Mouse (Mus musculus): ENCODE results near the gene Cidec. TPM values are rescaled to one million over a fixed set of nuclear protein-coding genes. Genes with fewer than 3 reads are reported as not detected.

Cidec gene
- polyA plus RNA-seq, 1 experiment from 2014 or later, result not detected

DNA sequence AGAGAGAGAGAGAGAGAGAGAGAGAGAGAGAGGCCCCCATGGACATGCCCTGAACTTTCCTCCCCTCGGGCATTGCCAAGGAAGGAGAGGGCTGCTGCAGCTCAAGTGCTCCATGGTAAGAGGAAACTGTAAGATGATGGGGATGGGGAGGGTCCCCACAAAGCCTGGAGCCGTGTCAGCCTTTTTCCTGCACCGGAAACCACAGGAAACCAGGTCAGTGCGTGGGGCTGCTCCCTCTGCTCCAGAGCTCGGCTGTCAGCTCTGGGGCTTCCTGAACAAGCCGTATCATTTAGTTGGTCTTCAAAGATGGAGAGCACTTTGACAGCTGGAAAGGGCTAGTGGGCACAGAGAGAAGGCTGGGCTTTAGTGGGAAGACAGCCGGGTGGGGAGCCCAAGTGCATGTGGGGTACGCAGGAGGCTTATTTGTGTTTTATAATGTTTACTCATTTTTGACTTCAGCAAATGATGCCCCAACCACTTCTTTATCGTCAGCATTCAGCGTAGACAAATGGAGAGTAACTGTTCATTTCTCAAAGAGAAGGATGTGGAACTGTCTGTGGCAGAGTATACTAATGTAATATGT, 22.5 kb upstream of the Cidec start, which contains the start of gene Il17re:
Il17re (plus strand) TSS at position 533 of the 583 bp plus-strand sequence.
- H3K36me3 ChIP-seq (ENCODE audit: control insufficient read depth, insufficient read depth, low read length), result no peaks in the 10 kb centered on the region
- WGBS, result 79% methylated on average over 10 of the region's 10 CpGs
- no peak within 1 kb of the TSS for H3K27ac ChIP-seq (ENCODE audit: low read depth, low read length)
- no peak within 1 kb of the TSS for H3K4me3 ChIP-seq (ENCODE audit: low read depth, low read length)
- H3K27me3 ChIP-seq (replicated peaks; ENCODE audit: control insufficient read depth, insufficient read depth, low read length), result no peaks in the 10 kb centered on the region
- no peak within 1 kb of the TSS for H3K4me2 ChIP-seq (ENCODE audit: low read length)
- ATAC-seq, result no peak
- no peaks in the 10 kb centered on the region for H3K4me1 ChIP-seq (ENCODE audit: control insufficient read depth, insufficient read depth, low read length)
- no peak within 1 kb of the TSS for H3K9ac ChIP-seq (ENCODE audit: low read length)
- no peaks in the 10 kb centered on the region for H3K9me3 ChIP-seq (replicated peaks; ENCODE audit: control insufficient read depth, low read length)
- no peak for DNase-seq (ENCODE audit: low spot score)

DNA sequence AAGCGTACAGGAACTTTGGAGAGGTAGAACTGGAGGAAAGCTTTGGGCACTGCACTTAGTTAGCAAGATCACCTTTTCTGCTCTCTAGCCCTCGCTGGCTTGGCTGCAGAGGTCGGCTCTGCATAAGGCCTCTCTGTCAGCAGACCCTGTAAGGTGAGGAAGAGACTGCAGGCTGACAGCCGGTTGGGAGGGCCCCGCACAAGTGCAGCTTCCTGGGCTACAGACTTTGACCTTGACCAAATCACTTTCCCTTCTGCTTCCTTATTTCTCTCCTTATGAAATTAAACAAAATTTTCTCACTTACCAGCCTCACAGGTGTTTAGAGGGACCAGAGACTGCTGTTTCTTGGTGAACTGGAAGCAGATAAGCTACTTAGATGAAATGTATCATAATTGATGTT, 19.4 kb upstream of the Cidec start:
- Histone ChIP-seq H3K9me3 (replicated peaks; ENCODE audit: control insufficient read depth, low read length) (no peaks in the 10 kb centered on the region), H3K4me2 (ENCODE audit: low read length) (no peak overlapping the region), H3K9ac (ENCODE audit: low read length) (no peak overlapping the region), H3K27me3 (replicated peaks; ENCODE audit: control insufficient read depth, insufficient read depth, low read length) (no peaks in the 10 kb centered on the region), H3K4me1 (ENCODE audit: control insufficient read depth, insufficient read depth, low read length) (0 out of 2 replicates have a peak, but pooled peaks cover 2% of the 10 kb centered on the region), H3K4me3 (ENCODE audit: low read depth, low read length) (no peak overlapping the region), H3K36me3 (ENCODE audit: control insufficient read depth, insufficient read depth, low read length) (no peaks in the 10 kb centered on the region), H3K27ac (ENCODE audit: low read depth, low read length) (no peak overlapping the region)
- no peak for ATAC-seq
- no peak for DNase-seq (ENCODE audit: low spot score)
- WGBS, result 75% methylated on average over 5 of the region's 5 CpGs

DNA sequence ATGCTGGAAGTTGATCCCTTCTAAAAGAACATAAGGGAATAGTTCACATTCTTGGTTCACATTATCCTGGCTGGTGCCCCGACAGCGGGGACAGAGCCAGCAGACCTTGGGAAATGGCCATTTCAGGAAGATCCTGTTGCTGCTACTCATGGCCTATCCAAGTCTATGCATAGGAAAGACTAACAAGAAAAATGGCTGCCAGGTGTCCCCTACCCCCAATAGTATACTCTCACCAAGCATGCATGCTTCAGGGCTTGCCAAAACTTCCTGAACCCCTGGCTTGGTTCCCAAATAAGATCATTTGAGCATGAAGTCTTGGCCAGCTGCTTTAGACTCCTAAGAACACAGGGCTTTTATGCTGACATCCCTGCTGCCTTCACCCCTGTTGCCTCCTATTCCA, 16.3 kb upstream of the Cidec start:
- no peak overlapping the region for H3K9ac ChIP-seq (ENCODE audit: low read length)
- WGBS, result 75% methylated on average over 2 of the region's 2 CpGs
- no peaks in the 10 kb centered on the region for H3K9me3 ChIP-seq (replicated peaks; ENCODE audit: control insufficient read depth, low read length)
- H3K4me2 ChIP-seq (ENCODE audit: low read length), result no peak overlapping the region
- ATAC-seq (no peak), DNase-seq (ENCODE audit: low spot score) (peak; percentile 63)
- H3K4me1 ChIP-seq (ENCODE audit: control insufficient read depth, insufficient read depth, low read length), result 0 out of 2 replicates have a peak, but pooled peaks cover 2% of the 10 kb centered on the region
- no peaks in the 10 kb centered on the region for H3K27me3 ChIP-seq (replicated peaks; ENCODE audit: control insufficient read depth, insufficient read depth, low read length)
- no peak overlapping the region for H3K27ac ChIP-seq (ENCODE audit: low read depth, low read length)
- H3K36me3 ChIP-seq (ENCODE audit: control insufficient read depth, insufficient read depth, low read length), result peaks cover 23% of the 10 kb centered on the region
- H3K4me3 ChIP-seq (ENCODE audit: low read depth, low read length), result no peak overlapping the region

DNA sequence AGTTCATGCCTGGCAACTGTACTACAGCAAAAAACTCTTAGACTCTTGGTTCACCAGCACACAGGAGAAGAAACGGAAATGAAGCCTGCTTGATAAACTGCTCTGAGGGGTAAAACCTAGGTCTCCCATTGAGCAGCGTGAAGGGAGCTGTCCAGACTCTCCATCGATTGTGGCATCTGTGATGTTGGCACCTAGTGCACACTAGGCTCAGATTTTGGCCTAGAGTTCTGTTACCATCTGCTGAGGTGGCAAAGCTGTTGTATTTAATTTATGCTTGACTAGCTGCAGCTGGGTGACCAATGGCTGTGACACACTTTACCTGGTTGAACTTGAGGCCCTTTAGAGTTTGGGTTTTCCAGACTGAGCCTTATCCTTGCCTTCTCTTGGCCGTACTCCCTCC, 12.1 kb upstream of the Cidec start:
- H3K27me3 ChIP-seq (replicated peaks; ENCODE audit: control insufficient read depth, insufficient read depth, low read length), result no peaks in the 10 kb centered on the region
- 0 out of 2 replicates have a peak, but pooled peaks cover 9% of the 10 kb centered on the region for H3K4me1 ChIP-seq (ENCODE audit: control insufficient read depth, insufficient read depth, low read length)
- H3K4me3 ChIP-seq (ENCODE audit: low read depth, low read length), result no peak overlapping the region
- no peak overlapping the region for H3K27ac ChIP-seq (ENCODE audit: low read depth, low read length)
- DNase-seq (ENCODE audit: low spot score), result peak; percentile 38
- no peak overlapping the region for H3K9ac ChIP-seq (ENCODE audit: low read length)
- H3K4me2 ChIP-seq (ENCODE audit: low read length), result no peak overlapping the region
- WGBS, result 83% methylated on average over 4 of the region's 4 CpGs
- H3K36me3 ChIP-seq (ENCODE audit: control insufficient read depth, insufficient read depth, low read length), result peaks cover 24% of the 10 kb centered on the region
- peak; percentile 22; the same call in 1 of the 2 replicates for ATAC-seq
- no peaks in the 10 kb centered on the region for H3K9me3 ChIP-seq (replicated peaks; ENCODE audit: control insufficient read depth, low read length)

DNA sequence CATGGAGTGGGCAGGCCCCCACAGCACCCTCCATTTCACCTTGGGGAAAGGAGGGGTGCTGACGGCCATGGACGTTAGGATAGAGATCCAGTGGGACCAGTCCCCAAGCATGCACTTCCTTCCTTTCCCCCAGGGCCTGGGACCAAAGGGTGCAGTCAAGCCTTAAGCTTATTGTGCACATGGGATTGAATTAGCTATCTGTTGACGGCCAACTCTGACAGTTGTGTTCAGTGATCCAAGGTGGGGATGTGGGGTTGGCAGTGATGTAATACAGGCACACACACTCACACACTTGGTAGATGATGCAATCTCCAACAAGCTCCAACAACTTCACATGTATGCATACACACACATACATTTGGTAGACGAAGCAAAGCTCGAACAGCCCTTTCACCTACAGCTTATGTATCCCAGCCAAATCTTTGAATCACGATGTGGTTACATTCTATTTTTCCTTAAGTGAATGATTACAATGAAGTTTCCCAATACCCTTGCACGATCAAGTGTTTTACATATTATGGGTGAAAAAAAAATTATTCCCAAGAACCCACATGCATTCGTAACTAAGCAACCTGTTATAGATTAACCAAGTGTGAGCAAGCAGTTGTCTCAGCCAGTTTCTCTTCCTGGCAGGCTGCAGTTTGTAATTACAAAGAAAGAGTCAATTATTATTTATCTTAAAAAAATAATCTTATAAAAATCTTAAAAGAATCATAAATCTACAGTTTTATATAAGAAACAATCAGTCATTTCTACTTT, 8.8 kb upstream of the Cidec start:
- H3K9me3 ChIP-seq (replicated peaks; ENCODE audit: control insufficient read depth, low read length), result no peaks in the 10 kb centered on the region
- no peak overlapping the region for H3K4me2 ChIP-seq (ENCODE audit: low read length)
- H3K36me3 ChIP-seq (ENCODE audit: control insufficient read depth, insufficient read depth, low read length), result peaks cover 24% of the 10 kb centered on the region
- H3K4me3 ChIP-seq (ENCODE audit: low read depth, low read length), result no peak overlapping the region
- 90% methylated on average over 6 of the region's 8 CpGs for WGBS
- H3K4me1 ChIP-seq (ENCODE audit: control insufficient read depth, insufficient read depth, low read length), result 0 out of 2 replicates have a peak, but pooled peaks cover 7% of the 10 kb centered on the region
- no peaks in the 10 kb centered on the region for H3K27me3 ChIP-seq (replicated peaks; ENCODE audit: control insufficient read depth, insufficient read depth, low read length)
- H3K27ac ChIP-seq (ENCODE audit: low read depth, low read length), result no peak overlapping the region
- no peak overlapping the region for H3K9ac ChIP-seq (ENCODE audit: low read length)
- DNase-seq (ENCODE audit: low spot score), result no peak
- no peak for ATAC-seq

DNA sequence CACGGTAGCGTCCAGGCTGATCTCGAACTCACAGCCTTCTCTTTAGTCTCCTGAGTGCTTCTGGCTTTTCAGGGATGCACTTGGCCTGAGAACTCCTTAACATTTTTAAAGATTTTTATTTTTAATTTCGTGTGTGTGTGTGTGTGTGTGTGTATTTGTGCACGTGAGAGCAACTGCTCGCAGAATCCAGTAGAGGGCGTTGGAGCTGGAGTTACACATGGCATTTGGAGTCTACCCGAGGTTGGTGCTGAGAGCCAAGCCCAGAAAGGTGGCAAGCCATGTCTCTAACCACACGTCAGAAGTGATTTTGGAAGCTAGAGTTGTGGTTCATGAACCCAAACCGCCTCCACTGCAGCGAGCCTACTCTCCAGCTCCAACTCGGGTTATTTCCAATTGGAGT, 7.5 kb upstream of the Cidec start:
- Histone ChIP-seq H3K9me3 (replicated peaks; ENCODE audit: control insufficient read depth, low read length) (no peaks in the 10 kb centered on the region), H3K36me3 (ENCODE audit: control insufficient read depth, insufficient read depth, low read length) (peaks cover 13% of the 10 kb centered on the region), H3K4me3 (ENCODE audit: low read depth, low read length) (peak overlapping the region; percentile 92), H3K27ac (ENCODE audit: low read depth, low read length) (no peak overlapping the region), H3K4me2 (ENCODE audit: low read length) (peak overlapping the region; percentile 79), H3K4me1 (ENCODE audit: control insufficient read depth, insufficient read depth, low read length) (0 out of 2 replicates have a peak, but pooled peaks cover 7% of the 10 kb centered on the region), H3K27me3 (replicated peaks; ENCODE audit: control insufficient read depth, insufficient read depth, low read length) (no peaks in the 10 kb centered on the region), H3K9ac (ENCODE audit: low read length) (peak overlapping the region; percentile 90)
- DNase-seq (ENCODE audit: low spot score), result no peak
- no peak for ATAC-seq
- WGBS, result 42% methylated on average over 12 of the region's 12 CpGs

DNA sequence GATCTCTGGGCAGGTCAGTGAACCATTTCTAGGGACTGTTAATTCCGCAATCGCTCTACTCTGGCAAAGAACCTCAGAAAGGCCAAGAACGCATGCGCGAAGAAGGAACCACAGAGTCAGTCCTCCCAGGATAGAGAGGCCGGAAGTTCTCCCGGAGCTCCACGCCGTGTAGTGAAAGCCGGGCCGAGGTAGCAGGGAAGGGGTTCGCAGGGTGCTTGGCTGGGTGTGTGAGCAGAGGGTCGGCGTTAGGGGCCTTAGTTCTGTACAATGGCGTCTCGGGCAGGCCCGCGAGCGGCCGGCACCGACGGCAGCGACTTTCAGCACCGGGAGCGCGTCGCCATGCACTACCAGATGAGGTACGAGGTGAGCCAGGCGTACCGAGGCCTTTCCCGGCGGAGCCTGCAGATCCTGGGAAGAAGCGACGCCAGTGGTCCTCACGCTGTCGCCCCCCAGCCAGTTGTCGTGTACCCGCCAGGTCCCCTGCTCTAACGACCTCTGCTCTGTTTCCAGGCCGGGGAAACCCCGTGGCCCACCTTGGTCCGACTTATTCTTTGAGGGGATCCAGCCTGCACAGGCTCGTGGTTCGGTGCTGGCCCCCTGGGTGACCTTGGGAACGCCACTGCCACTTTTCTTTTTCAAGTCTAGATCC, 7.0 kb upstream of the Cidec start, which contains the start of gene Jagn1:
Jagn1 (plus strand) TSS at position 128 of the 649 bp plus-strand sequence.
- no peaks in the 10 kb centered on the region for H3K27me3 ChIP-seq (replicated peaks; ENCODE audit: control insufficient read depth, insufficient read depth, low read length)
- peak within 1 kb of the TSS; percentile 90 for H3K9ac ChIP-seq (ENCODE audit: low read length)
- peak; percentile 95 for ATAC-seq
- H3K4me3 ChIP-seq (ENCODE audit: low read depth, low read length), result peak within 1 kb of the TSS; percentile 92
- peak within 1 kb of the TSS; percentile 63 for H3K27ac ChIP-seq (ENCODE audit: low read depth, low read length)
- H3K36me3 ChIP-seq (ENCODE audit: control insufficient read depth, insufficient read depth, low read length), result peaks cover 8% of the 10 kb centered on the region
- peak; percentile 97 for DNase-seq (ENCODE audit: low spot score)
- peak within 1 kb of the TSS; percentile 79 for H3K4me2 ChIP-seq (ENCODE audit: low read length)
- WGBS, result under 1% methylated on average over 45 of the region's 45 CpGs
- H3K4me1 ChIP-seq (ENCODE audit: control insufficient read depth, insufficient read depth, low read length), result 0 out of 2 replicates have a peak, but pooled peaks cover 7% of the 10 kb centered on the region
- no peaks in the 10 kb centered on the region for H3K9me3 ChIP-seq (replicated peaks; ENCODE audit: control insufficient read depth, low read length)

DNA sequence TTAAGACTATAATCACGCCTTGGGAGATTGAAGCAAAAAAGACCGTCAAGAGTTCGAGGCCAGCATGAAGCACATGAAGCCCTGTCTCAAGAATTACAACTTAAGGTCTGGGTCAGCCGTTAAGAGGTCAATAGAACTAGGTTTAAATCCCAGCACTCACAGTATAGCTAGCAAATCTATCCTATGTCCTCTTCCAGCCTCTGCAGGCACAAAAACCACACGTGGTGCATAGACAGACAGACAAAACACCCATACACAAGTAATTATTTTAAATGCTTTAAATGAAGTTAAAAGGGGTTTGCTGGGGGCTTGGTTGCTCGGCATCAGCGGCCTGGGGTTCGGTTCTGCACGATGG, 6.5 kb upstream of the Cidec start:
- 42% methylated on average over 9 of the region's 9 CpGs for WGBS

More for the DNA sequence above, 6.5 kb upstream of the Cidec start:
- H3K27ac ChIP-seq (ENCODE audit: low read depth, low read length), result 0 out of 2 replicates have a peak overlapping the region, but pooled peaks have one; percentile 31
- peak; percentile 24 for ATAC-seq
- H3K9me3 ChIP-seq (replicated peaks; ENCODE audit: control insufficient read depth, low read length), result no peaks in the 10 kb centered on the region
- peaks cover 3% of the 10 kb centered on the region for H3K36me3 ChIP-seq (ENCODE audit: control insufficient read depth, insufficient read depth, low read length)
- H3K9ac ChIP-seq (ENCODE audit: low read length), result peak overlapping the region; percentile 90
- 0 out of 2 replicates have a peak, but pooled peaks cover 7% of the 10 kb centered on the region for H3K4me1 ChIP-seq (ENCODE audit: control insufficient read depth, insufficient read depth, low read length)
- peak overlapping the region; percentile 92 for H3K4me3 ChIP-seq (ENCODE audit: low read depth, low read length)
- peak overlapping the region; percentile 79 for H3K4me2 ChIP-seq (ENCODE audit: low read length)
- DNase-seq (ENCODE audit: low spot score), result no peak
- no peaks in the 10 kb centered on the region for H3K27me3 ChIP-seq (replicated peaks; ENCODE audit: control insufficient read depth, insufficient read depth, low read length)
